Mouse (Mus musculus): ENCODE data around the gene Ifi206. TPM values are rescaled to one million over a fixed set of nuclear protein-coding genes. Genes with fewer than 3 reads are reported as not detected.

Gene Ifi206
- polyA plus RNA-seq, 1 experiment from 2014 or later = not detected

Small RNA genes lying within 50 kb of the gene (microRNA-seq; reads per million reads assigned to microRNA genes)
- gene Gm44481 = not detected

Other genes with a start within 250 kb of the Ifi206 start
- gene Olfr418, start 225.0 kb downstream of the Ifi206 start, polyA plus RNA-seq (2014; fragmentation: Nextera tagmentation; extraction: Ambion mirVana) = not detected in 2 replicates
- gene Mptx2, start 213.3 kb downstream of the Ifi206 start, polyA plus RNA-seq (2014; fragmentation: Nextera tagmentation; extraction: Ambion mirVana) = not detected in 2 replicates
- gene Ackr1, start 157.3 kb downstream of the Ifi206 start, polyA plus RNA-seq (2014; fragmentation: Nextera tagmentation; extraction: Ambion mirVana) = 1.5 and 1.7 TPM in 2 replicates
- 1.2 and 2.5 TPM in 2 replicates for gene Aim2, start 140.2 kb downstream of the Ifi206 start, polyA plus RNA-seq (2014; fragmentation: Nextera tagmentation; extraction: Ambion mirVana)
- 1.1 and 1.4 TPM in 2 replicates for gene Cadm3, start 123.3 kb downstream of the Ifi206 start, polyA plus RNA-seq (2014; fragmentation: Nextera tagmentation; extraction: Ambion mirVana)
- not detected in 2 replicates for gene Ifi214, start 44.9 kb upstream of the Ifi206 start, polyA plus RNA-seq (2014; fragmentation: Nextera tagmentation; extraction: Ambion mirVana)
- gene Ifi213, start 108.2 kb upstream of the Ifi206 start, polyA plus RNA-seq (2014; fragmentation: Nextera tagmentation; extraction: Ambion mirVana) = not detected in 2 replicates
- gene Ifi209, start 139.9 kb upstream of the Ifi206 start, polyA plus RNA-seq (2014; fragmentation: Nextera tagmentation; extraction: Ambion mirVana) = 0.07 TPM in 1 of 2 replicates, not detected in the other
- not detected in 2 replicates for gene Ifi208, start 182.6 kb upstream of the Ifi206 start, polyA plus RNA-seq (2014; fragmentation: Nextera tagmentation; extraction: Ambion mirVana)

Measured in limb, embryonic 11.5 days (tissue).